Mouse (Mus musculus) urinary bladder, postnatal 14 days (tissue): Measurements from ENCODE around the gene Palmd.

Experiments
- DNase-seq: peaks from one replicate; pipeline ENCODE4 v3.0.0; 2021; ENCODE audit warnings: low spot score

Gene Palmd

DNA sequence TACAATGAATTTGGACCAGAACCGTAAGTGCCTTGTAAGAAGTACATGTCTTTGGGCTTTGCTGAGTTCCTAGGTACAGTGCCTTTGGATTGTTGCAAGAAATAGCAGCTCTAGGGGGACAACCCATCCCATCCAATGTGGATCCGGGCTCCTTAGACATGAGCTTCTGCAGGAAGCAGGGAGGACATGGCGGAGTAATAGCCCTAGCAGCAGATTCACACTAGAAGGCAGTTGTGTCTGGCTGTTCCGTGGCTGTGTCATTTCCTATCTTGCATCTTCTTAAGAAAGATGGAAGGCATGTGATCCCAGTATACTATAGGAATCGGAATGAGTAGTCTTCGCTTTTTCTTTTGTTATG is 76.6 kb downstream of the Palmd start:
- DNase-seq, result no peak

DNA sequence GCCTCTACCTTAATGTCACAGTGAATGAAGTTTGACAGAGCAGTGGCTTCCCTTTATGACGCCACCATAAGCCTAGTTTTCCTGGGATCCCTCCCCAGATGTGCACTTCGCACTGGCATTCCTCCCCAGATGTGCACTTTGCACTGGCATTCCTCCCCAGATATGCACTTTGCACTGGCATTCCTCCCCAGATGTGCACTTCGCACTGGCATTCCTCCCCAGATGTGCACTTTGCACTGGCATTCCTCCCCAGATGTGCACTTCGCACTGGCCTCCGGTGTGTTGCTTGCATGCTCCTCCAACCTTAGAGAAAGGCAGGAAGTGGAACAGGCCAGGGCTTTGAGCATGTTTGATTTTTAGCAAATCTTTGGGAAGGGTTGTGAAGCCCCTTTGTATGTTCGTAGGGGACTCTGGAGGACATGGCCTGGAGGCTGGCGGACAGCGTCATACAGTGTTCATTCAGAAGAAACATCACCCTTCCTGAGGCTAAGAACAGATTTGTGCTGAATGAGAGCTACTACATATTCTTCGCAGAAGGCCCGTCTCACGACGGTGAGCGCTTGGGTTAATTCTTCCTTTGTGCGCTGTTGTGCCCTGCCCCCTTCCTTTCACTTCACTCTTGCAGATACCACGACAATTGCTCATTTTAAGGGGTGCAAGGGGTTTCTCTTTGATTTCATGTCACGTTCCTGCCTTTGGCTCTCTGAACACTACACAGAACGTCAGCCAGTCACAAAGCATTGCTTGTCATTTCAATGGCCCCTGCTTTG is 77.2 kb downstream of the Palmd start:
- DNase-seq, result no peak

DNA sequence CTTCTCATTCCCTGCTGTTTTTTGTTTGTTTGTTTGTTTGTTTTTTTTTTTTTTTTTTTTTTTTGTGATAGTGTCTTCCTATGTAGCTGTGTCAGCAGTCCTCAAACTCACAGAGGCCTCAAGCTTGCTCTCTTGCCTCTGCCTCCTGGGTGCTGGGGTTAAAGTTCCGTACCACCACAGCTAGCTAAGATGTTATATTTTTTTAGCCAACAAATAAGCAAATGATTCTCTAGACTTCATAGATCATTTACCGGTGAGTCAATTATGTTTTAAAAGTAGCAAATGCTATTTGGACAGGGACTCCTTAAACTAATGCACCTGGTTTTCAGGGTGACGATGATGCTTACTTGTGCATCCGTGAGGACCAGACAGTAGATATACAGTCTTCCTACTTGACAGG is 78.2 kb downstream of the Palmd start:
- no peak for DNase-seq

DNA sequence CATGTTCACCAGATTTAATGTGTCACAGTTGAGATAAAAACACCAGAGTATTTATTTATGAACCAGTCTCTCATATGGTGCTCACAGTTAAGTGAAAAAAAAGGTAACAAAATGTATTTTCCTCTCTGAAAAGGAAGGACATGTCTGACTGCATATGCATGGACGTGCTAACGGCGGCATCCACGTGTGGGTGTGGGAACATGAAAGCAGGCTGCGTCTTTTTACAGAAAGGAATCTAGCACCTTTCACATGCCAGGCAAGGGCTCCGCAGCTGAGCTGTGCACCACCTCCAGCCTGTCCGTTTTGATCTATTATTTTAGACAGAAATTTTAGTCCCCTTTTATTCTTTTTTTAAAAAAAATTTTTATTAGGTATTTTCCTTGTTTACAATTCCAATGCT is 79.4 kb downstream of the Palmd start:
- no peak for DNase-seq

DNA sequence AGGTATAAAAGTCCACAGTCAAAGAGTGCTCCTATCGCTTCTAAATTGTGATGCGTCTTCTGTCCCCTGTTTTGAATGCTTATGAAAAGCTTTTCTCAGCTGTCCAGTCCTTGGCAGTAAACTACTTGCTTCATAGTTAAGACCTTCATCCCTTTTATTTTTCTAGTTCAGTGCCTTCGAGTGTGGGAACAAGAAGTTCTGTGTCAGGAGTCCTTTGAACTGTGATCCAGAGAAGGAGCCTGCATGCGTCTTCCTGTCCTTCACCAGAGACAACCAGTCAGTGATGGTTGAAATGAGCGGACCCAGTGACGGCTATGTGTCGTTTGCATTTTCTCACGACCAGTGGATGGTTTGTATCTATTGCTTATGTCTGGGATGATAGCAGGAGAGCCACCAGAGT is 83.8 kb downstream of the Palmd start:
- no peak for DNase-seq

DNA sequence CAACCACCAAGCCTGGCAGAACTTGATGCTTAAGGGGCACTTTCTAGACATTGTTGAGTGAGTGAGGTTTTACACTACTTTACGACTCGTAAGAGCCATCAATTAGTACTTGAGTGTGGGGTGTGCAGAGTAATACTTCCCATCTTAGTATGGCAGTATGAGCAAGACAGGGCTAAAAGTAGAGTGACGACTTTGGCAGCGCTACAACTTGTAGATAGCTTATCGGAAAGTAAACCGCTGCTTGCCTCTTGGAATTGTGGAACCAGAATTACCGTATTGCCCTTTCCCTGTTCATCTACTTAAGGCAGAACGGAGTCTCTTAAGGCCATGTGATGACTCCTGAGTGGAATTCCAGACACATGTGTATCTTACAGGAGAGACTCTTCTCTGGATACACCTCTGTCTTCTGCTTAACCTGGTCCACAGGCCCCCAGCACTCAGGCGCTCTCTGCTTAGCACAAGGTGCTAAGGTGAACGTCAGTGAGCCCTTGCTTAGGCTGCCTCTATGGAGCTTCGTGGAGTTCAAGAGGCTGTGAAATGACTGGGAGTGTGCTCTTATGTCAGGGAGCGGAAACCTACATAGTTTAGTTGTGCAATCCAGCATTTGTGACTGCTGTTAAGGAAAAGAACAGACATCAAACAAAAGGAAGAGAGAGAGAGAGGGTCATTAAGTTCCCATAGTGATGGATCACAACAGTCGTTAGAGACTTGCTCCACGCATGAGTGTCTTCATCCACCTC is 86.4 kb downstream of the Palmd start:
- no peak for DNase-seq

DNA sequence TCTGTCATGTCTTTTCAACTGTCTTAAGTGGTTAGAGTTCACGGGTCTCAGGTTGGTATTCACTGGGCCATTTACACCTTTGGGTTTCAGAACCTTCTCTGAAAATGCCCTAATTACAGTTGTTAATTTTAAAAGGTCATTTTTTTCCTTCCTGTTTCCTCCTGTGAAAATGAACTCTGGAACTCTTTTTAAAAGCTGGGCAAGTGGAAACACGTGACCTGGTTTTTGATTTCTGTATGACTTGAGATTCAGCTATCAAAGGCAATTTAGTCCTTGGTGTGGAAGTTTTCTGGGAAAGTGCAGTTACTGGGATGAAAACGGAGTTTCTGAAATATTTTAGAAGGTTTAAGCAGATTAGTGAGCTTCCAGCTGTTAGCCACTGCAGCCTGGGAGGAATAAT is 98.4 kb downstream of the Palmd start:
- no peak for DNase-seq
